Mouse (Mus musculus) left cerebral cortex, adult 8-10 months (tissue): ENCODE measurements at regions not wholly inside any gene's neighbourhood (a gene's known extent, or its start where the extent isn't known, plus 50 kb on each side); places are given as distances from the start of the nearest gene placed in this dataset.

Experiments used
- DNase-seq, 2 experiments: peaks; one replicate each; pipeline ENCODE4 v3.0.0; 2022; ENCODE audit warnings: low spot score in 2 of 2

DNA sequence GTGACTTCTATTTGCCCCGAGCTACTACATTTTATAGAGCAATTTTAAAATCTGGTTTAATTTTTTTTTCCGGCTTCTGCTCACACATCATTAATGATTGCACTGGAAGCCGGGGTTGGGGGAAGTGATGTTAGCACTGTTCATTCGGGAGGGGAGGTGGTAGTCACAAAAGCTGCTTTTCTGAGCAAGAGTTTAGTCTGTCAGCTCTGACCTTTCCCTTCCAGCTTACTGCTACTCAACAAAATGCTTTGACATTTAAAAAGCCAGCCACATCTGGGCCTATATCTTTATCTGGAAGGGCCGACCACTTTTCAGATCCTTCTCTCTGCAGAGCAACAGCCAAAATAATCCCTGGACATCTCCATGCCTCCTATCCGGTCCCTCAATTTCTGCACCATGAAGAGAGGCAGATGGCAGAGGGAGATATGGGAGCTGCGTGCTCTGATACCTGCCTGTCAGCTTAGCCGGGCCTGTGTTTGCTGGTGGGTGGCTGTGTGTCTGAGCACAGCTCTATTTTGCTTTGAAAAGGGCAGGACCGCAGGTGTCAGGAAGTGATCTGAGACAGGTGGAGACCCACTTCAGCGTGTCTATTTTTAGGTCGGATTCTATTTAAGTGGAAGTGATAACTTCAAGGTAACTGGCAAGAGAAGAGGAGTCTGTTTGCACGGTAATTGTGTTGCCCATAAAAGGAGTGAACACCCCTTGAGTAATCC, 63.1 kb downstream of the Kcnf1 start:
- DNase-seq: no peak

DNA sequence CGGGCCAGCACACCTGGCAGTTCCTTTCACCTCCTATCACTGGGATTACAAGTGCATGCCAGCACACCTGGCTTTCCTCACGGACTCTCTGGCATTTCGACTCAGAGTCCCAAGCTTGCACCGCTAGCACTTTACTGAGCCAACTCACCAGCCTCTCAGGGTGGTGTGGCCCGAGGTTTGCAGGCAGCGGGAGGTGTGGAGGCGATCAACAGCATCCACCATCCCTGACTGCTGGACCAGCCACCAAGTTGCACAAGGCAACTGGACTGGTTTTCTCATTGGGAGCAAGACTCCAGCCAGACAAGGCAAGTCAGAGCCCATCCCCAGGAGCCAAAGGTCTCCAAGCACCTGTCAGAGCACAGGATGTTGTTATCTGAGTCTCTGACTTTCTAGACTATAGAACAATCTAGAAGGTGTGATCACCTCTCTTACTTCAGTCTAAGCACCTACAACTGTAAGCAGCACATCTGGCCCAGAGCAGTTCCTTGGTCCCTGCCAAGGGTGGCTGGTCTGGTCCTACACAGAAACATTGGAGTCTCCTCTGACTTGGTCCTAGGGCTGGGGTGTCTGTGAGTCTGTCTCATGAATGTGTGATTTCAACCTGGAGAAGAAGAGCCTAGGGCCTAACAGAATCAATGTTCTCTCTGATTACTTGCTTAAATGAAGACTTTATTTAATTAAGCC, 63.8 kb downstream of the Kcnf1 start:
- DNase-seq: no peak

- DNase-seq: no peak
These were observed 70.5 kb downstream of the Kcnf1 start for GRCm38 (mm10) chr12:17106220-17106619.

DNA sequence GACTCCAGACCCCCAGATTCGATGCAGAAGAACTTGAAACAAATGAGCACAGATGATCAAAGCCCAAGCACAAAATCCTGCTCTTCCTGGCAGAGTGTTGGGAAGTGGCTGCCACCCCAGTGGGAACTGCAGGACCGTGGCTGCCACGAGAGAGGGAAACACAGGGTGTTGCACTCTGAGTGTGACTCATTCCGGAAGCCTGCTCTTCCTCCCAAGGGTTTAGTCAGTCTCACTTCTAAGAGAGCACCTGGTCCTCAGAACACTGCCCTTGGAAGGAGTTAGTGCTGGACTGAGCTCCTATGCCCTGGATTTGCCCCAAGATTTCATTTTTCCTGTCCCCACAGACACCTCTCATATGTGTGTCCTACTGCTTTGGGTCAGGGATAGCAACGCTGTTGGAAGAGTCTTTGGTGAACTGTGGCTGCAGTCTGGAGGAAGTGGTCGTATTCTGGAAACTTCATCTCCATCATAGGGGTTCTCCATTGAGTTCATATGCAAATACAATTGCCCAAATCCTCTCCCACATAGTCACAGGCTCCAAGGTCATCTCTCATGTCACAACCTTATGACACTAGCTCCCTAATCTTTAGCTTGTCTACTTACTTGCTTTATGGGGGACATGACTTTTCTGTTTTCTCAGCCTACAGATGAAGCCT, 71.5 kb downstream of the Kcnf1 start:
- no peak for DNase-seq

DNA sequence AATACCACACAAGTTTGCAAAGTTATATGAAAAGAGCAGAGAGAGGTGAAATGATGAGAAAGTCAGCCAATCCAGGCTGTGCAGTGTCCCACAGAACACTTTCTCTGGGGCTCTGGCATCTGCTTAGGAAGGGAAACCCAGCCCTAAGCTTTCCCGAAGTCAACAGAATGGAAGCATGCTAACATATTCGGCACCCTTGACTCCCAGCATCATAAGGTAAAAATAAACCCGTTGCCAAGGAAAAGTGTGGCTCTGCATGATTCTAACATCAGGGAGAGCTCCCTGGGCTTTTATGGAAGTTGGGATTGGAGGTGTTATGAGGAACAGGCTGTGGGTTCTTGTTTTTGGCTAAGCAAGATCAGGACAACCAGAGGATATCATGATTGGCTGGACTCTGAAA, 74.8 kb downstream of the Kcnf1 start:
- no peak for DNase-seq

DNA sequence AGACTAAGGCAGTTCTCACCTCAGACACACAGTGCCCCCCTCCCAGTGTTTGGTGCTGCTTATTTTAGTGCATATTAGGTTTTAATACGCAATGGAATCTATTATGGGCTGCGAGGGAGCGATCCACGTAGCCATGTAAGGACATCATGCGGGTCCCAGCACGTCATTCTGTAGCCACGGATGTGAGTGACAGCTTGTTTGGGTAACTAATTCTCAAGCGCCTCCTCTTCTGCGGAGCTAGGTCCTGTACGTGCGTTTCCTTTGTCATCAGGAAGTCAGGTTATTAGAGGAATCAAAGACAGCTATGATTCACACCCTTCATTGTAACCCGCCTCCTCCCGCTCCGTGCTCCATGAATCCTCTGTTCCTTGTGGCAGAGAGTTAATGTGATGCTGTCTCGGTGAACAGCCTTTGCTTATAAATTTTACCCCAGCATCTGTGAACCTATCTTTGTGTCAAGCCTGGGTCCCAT, 78.9 kb downstream of the Kcnf1 start:
- DNase-seq: peak in 1 of 2 experiments; percentile 53

DNA sequence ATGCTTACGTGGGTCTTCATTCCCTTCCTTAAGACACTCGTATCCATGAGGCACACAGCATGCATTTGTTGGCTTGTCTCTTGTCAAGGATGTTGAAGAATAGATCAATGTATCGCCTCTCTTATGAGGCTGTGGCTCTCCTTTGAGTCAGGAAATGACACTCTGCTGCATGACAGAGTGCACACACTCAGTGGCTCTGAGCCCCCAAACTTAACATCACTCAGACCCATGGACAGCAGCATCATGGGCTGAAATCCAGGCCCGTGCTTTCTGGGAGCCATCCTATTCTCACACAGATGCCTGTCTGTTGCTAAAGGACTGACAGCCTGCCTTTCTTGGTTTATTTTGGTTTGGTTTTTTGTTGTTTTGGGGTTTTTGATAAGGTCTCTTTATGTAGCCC, 81.9 kb downstream of the Kcnf1 start:
- no peak for DNase-seq

DNA sequence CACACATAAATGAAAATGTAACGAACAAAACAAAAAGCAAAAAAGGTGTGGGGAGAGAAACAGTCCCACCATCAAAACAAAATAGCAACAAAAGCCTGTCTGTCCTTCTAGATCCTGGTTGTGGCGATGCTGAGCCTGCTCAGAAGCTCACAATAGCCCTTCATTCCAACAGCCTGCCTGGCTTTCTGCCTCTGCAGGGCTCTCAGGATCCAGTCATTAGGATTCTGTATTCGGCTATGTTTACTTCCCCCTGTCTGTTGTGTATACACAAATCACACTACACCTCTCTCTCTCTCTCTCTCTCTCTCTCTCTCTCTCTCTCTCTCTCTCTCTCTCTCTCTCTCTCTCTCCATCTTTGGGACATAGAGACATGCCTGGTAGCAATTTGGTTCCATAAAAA, 82.2 kb upstream of the 2410004P03Rik start:
- no peak for DNase-seq

GRCm38 (mm10) chr12:17091058-17091457, 79.5 kb upstream of the 2410004P03Rik start:
- no peak for DNase-seq

- no peak for DNase-seq
These were observed 78.3 kb upstream of the 2410004P03Rik start for GRCm38 (mm10) chr12:17089710-17090339.

DNA sequence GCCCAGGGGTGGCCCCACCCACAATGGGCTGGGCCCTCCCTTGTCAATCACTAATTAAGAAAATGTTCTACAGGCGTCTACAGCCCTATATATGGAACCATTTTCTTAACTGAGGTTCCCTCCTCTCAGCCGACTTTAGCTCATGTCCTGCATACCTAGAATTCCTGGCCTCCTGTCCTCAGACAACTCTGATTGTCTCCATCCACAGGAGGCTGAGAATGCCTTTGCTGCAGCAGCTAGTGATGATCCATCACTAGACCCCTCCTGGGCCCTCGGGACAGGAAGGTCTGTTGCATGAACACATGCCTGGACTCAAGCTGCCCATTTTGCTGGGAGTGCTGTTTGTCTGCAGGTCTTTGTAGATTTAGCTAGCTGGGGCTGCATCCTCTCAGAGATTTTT, 75.9 kb upstream of the 2410004P03Rik start:
- no peak for DNase-seq

DNA sequence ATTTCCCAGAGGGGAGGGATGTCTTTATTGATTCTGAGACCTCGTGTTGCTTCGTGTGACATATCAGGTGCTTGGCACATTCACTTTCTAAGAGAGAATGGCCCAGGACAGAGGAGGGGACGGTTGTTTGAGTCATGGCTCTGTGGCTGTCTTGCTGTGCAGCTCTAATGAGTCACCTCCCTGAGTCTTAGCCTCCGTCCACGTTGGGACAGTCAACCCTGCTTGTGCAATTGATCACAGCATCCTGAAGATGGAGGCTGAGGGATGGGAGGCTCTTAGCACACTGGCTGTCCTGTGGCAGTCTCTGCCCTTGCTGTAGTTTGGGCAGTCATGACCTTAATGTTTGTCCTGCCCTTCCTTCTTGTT, 73.7 kb upstream of the 2410004P03Rik start:
- peak in 1 of 2 experiments; percentile 59 for DNase-seq

GRCm38 (mm10) chr12:17084499-17085208, 73.1 kb upstream of the 2410004P03Rik start:
- DNase-seq: peak in 1 of 2 experiments; percentile 89

GRCm38 (mm10) chr12:17071691-17072454, 60.3 kb upstream of the 2410004P03Rik start:
- DNase-seq: no peak

DNA sequence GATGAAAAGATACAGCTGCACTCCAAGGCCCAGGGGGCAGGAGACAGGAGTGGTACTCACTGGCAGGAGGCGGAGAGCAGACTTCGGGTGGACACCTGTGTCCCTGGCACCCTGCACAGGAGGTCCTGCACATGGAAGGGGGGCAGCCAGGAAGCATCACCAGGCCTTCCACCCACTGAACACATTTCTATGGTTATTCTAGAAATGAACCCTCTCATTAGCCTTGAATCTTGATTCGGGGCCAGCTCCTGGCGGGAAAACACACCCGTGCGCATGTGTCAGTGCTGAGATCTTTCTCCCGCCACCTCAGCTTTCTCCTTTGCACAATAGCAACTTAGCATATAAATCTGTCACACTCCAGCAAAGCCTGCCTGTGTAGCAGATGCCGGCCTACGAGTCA, 58.3 kb upstream of the 2410004P03Rik start:
- DNase-seq: peak; percentile 38 to 87

DNA sequence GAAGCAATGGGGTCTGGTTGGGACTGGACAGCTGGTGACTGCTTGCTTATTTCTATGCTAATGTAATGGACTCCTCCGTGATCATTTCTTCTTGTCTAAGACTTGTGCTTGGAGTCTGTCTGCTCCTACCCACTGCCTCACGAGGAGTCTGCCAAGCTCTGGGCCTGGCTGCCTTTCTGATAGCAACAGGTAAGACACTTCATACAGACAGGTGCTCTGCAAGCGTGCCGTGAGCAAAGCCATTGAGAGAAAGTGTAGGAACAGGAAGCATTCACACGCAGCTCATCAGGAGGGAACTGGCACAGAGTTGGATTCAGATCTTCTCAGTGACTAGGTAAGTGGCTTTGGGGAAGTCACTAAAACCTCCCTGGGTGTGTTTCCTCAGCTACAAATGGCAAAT, 57.6 kb upstream of the 2410004P03Rik start:
- DNase-seq: no peak

GRCm38 (mm10) chr12:17063920-17064319, 52.4 kb upstream of the 2410004P03Rik start:
- no peak for DNase-seq
